Mouse (Mus musculus): ENCODE measurements around the gene Morf4l1.
"Not testable (repeated sequence)": the region's sequence is repeated elsewhere in the genome, so short reads cannot be mapped to it uniquely, and the experiment has no call there.

Gene Morf4l1

DNA sequence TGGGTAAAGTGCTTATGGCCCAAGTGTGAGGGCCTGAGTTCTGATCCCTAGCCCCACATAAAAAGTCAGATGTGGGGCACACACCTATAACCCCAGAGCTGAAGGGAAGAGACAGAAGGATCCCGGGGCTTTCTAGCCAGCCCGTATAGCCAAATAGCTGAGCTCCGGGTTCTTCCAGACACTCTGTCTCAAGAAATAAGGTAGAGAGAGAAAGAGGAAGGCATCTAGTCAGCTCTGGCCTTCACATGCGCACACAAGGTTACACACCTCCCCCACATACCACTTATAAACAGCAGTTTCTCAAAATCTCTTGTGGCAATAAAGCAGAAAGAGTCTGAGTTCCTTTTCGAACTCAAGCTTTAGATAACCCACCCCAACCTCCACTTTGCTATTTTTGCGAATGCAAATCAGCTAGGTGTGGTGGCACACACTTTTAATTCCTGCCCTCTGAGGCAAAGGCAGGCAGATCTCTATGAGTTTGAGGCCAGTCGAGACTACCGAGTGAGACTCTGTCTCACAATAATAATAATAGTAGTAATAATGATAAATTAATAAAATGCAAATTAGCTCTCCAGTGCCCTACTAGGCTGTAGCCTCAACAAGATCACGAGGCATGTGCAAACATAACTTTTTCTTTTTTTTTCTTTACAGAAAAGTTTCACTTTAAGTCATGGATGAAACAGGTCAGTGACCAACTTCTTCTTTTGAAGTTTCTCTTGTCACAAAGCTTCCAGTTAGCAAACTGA lies 54.6 kb downstream of the Morf4l1 start:
- no peak for DNase-seq

GRCm38 (mm10) chr9:90056716-90057115 lies 57.9 kb downstream of the Morf4l1 start:
- peak; percentile 56 to 67 for DNase-seq

GRCm38 (mm10) chr9:90055911-90056310 lies 58.7 kb downstream of the Morf4l1 start:
- DNase-seq, result no peak

DNA sequence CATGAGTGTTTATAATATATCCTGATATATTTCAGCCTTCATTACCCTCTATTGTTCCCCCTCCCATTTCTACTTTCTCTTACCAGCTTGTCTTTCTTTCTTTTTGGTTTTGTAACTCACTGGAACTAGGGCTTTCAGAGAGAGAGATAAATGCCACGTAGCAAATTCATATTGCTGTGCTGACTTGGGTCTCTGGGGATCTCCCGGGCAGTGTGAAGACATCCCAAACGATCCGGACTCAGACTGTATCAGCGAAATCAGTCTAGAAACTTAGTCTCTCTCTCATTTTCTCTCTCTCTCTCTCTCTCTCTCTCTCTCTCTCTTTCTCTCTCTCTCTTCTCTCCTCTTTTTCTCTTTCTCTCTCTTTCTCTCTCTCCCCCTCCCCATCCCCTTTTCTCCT lies 59.2 kb downstream of the Morf4l1 start:
- DNase-seq, result no peak

DNA sequence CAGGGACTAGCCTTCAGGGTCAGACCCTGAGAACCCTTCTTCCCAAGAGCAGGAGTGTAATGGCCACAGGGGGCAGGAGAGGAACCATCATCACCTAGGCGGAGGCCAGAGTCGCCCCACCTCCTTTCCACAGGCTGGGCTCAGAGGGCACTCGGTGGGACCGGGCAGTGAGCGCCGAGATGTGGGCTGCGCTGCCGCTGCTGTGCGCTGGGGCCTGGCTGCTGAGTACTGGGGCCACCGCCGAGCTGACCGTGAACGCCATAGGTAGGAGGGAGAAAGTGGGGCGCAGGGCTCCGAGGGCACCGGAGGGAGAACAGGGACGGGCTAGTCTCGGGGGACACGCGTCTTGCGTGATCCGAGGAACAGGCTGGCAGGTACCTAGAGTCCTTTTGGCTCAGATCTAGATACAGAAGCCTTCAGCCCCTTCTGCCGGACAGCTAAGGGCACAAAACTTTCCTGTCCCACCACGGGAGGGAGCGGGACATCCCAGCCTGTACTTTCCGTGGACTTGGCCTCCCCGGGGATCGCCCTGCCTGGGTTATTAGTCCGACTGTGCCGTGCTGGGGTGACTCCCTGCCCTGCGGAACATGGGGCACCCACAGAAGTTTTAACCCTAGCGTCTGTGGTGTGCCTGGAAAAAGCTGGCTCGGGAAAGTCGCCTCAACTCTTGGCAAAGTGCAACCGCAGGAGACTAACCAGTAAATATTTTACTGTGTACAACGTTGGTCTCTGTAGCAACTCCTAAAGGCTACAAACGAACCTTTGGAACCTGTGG lies 60.0 kb downstream of the Morf4l1 start:
- peak; percentile 23 to 30 for DNase-seq

DNA sequence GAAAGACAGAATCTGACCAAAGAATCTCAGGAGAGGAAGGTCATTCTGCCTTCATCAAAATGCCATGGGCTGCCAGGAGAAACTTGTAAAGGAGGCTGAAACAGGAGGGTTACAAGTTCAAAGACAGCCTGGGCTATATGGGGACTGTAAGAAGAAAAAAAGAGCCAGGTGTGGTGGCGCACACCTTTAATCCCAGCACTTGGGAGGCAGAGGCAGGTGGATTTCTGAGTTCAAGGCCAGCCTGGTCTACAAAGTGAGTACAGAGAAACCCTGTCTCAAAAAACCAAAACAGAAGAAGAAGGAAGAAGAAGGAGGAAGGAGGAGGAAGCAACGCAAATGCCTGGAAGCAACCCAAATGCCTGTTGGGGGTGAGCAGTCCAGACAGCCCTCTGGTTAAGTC lies 60.7 kb downstream of the Morf4l1 start, which contains the start of gene Ctsh:
TSS of gene Ctsh (plus strand) at position 301 of the 400 bp plus-strand sequence.
- no peak for DNase-seq

DNA sequence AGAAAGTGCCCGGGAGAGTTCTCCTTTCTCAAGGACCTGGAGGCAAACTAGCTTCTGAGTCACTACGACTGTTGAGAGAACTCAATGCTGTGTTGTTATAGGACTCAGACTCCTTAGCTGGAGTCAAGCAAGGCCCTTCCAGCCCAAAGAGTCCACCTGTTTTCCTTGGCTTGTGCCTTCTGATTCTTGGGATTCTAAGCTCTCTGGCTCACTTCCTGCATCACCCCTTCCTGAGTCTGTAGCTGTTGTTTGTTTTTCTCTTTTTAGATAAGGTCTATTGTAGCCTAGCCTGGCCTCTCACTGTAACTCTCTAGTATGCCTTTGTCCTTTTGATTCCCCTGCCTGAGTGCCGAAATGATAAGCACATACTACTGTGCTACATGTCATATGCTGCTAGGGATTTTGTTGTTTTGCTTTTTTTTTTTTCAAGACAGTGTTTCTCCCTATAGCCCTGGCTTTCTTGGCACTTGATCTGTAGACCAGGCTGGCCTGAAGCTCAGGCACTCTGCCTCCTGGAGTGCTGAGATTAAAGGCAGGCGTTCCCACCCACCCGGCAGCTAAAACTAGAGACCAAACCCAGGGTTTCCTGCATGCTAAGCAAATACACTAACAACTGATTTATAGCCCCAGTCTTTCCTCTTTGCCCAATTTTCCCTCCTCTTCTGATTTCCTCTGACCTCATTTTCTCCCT lies 66.5 kb downstream of the Morf4l1 start:
- DNase-seq, result peak in 1 of 2 experiments; percentile 6

DNA sequence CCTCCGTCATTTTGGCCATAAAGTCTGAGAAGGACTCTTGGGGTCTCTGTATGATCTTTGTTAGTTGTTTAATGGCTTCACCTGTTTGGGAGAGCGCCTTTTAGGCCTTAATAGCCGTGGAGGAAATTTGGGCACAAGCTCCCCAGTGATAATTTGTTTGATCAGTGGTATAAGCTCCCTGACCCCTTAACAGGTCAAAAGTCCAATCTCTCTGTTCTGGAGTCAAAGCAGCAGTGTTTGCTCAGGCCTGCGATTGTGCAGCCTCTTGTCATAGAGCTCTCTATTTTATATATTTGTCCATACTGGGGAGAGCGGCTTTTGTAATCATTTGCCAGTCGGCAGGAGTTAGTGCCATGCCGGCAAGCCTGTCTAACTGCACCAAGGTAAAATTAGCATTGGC lies 69.4 kb downstream of the Morf4l1 start:
- DNase-seq, result no peak

DNA sequence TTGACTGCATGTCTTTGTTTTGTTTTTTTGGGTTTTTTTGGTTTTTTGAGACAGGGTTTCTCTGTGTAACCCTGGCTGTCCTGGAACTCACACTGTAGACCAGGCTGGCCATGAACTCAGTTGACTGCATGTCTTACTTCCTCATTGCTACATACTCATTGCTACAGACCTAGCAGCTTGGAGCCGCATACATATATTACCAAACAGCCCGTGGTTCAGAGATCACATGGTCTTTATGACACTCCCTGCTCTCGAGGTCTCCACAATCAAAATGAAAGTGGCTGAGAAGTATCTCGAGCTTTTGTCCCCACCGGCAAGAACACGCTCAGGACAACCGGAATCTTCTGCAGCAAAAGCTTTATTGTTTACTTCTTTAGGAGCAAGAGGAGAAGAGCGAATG lies 71.7 kb downstream of the Morf4l1 start:
- not testable (repeated sequence) for DNase-seq
